Mouse (Mus musculus): Measurements from ENCODE around the gene 6430571L13Rik. TPM values are rescaled to one million over a fixed set of nuclear protein-coding genes. Genes with fewer than 3 reads are reported as not detected.

6430571L13Rik gene
- polyA plus RNA-seq, 2 experiments: 0.07 TPM; not detected in 1

- peaks cover 2% of the 10 kb centered on the region; the same call in 1 of the 2 replicates for H3K27me3 ChIP-seq (ENCODE audit: control insufficient read depth, insufficient read depth, low read length)
- DNase-seq (ENCODE audit: low read depth in 3 of 3, low spot score in 3 of 3) (peak; percentile 41 to 61 (median 41)), ATAC-seq (ENCODE audit: insufficient read depth) (no peak)
- H3K36me3 ChIP-seq (replicated peaks; ENCODE audit: control insufficient read depth, insufficient read depth, low read depth): no peaks in the 10 kb centered on the region
- no peak overlapping the region for H3K4me2 ChIP-seq (ENCODE audit: low read depth)
- H3K4me3 ChIP-seq (ENCODE audit: insufficient read depth in 1 of 2, low read depth in 2 of 2, low read length in 2 of 2): no peak overlapping the region
- 3% methylated on average over 5 of the region's 5 CpGs for WGBS (ENCODE audit: insufficient replicate concordance)
- no peak overlapping the region for H3K9ac ChIP-seq (replicated peaks)
- H3K4me1 ChIP-seq (replicated peaks; ENCODE audit: control insufficient read depth in 2 of 2, insufficient read depth in 2 of 2, low read length in 1 of 2): peaks cover 2 to 10% of the 10 kb centered on the region in 2 experiments; a peak in 1 of 4 replicates
- H3K9me3 ChIP-seq (ENCODE audit: control insufficient read depth, low read length): no peaks in the 10 kb centered on the region
- TF ChIP-seq CTCF (IDR thresholded peaks at IDR 0.05; ENCODE audit: low read depth) (peak; percentile 99), EP300 (IDR thresholded peaks at IDR 0.05; ENCODE audit: low read depth) (no peak)
- H3K27ac ChIP-seq: no peak overlapping the region
Observed at GRCm38 (mm10) chr9:107335909-107336308, 4.5 kb upstream of the 6430571L13Rik start.

GRCm38 (mm10) chr9:107336386-107336785 lies 4.0 kb upstream of the 6430571L13Rik start:
- WGBS (ENCODE audit: insufficient replicate concordance): 67% methylated on average over 6 of the region's 6 CpGs
- Histone ChIP-seq H3K9me3 (ENCODE audit: control insufficient read depth, low read length) (no peaks in the 10 kb centered on the region), H3K36me3 (replicated peaks; ENCODE audit: control insufficient read depth, insufficient read depth, low read depth) (no peaks in the 10 kb centered on the region), H3K4me1 (replicated peaks; ENCODE audit: control insufficient read depth in 2 of 2, insufficient read depth in 2 of 2, low read length in 1 of 2) (peaks cover 2 to 12% of the 10 kb centered on the region in 2 experiments; a peak in 1 of 4 replicates), H3K27ac (no peak overlapping the region), H3K9ac (replicated peaks) (no peak overlapping the region), H3K4me2 (ENCODE audit: low read depth) (no peak overlapping the region), H3K4me3 (ENCODE audit: insufficient read depth in 1 of 2, low read depth in 2 of 2, low read length in 2 of 2) (no peak overlapping the region), H3K27me3 (ENCODE audit: control insufficient read depth, insufficient read depth, low read length) (peaks cover 7% of the 10 kb centered on the region)
- TF ChIP-seq CTCF (IDR thresholded peaks at IDR 0.05; ENCODE audit: low read depth) (no peak), EP300 (IDR thresholded peaks at IDR 0.05; ENCODE audit: low read depth) (no peak)
- DNase-seq (ENCODE audit: low read depth in 3 of 3, low spot score in 3 of 3) (no peak), ATAC-seq (ENCODE audit: insufficient read depth) (no peak)

- whole genome bisulfite sequencing (ENCODE audit: insufficient replicate concordance): 4% methylated on average over 30 of the region's 30 CpGs
- H3K4me3 ChIP-seq (ENCODE audit: insufficient read depth in 1 of 2, low read depth in 2 of 2, low read length in 2 of 2): peak within 1 kb of the TSS; percentile 55 to 73
- H3K27me3 ChIP-seq (ENCODE audit: control insufficient read depth, insufficient read depth, low read length): peaks cover 9% of the 10 kb centered on the region
- DNase-seq (ENCODE audit: low read depth in 3 of 3, low spot score in 3 of 3) (peak; percentile 51 to 68 (median 60)), ATAC-seq (ENCODE audit: insufficient read depth) (peak; percentile 75)
- peaks cover 2 to 12% of the 10 kb centered on the region in 2 experiments; a peak in 1 of 4 replicates for H3K4me1 ChIP-seq (replicated peaks; ENCODE audit: control insufficient read depth in 2 of 2, insufficient read depth in 2 of 2, low read length in 1 of 2)
- no peak for TF ChIP-seq EP300 (IDR thresholded peaks at IDR 0.05; ENCODE audit: low read depth)
- TF ChIP-seq CTCF (IDR thresholded peaks at IDR 0.05; ENCODE audit: low read depth): no peak
- no peak within 1 kb of the TSS for H3K27ac ChIP-seq
- H3K9me3 ChIP-seq (ENCODE audit: control insufficient read depth, low read length): no peaks in the 10 kb centered on the region
- peak within 1 kb of the TSS; percentile 66 for H3K9ac ChIP-seq (replicated peaks)
- H3K36me3 ChIP-seq (replicated peaks; ENCODE audit: control insufficient read depth, insufficient read depth, low read depth): no peaks in the 10 kb centered on the region
- H3K4me2 ChIP-seq (ENCODE audit: low read depth): peak within 1 kb of the TSS; percentile 74
Observed at GRCm38 (mm10) chr9:107338172-107338883, 2.1 kb upstream of the 6430571L13Rik start, which contains the start of gene Hemk1. Hemk1 (minus strand) TSS chr9:107338350.

GRCm38 (mm10) chr9:107340911-107341645 lies 676 bp downstream of the 6430571L13Rik start:
- Histone ChIP-seq H3K4me3 (ENCODE audit: insufficient read depth in 1 of 2, low read depth in 2 of 2, low read length in 2 of 2) (peak overlapping the region; percentile 54 to 61), H3K9ac (replicated peaks) (0 out of 2 replicates have a peak overlapping the region, but pooled peaks have one; percentile 10), H3K27ac (no peak overlapping the region), H3K4me2 (ENCODE audit: low read depth) (peak overlapping the region; percentile 76), H3K27me3 (ENCODE audit: control insufficient read depth, insufficient read depth, low read length) (peaks cover 9% of the 10 kb centered on the region), H3K9me3 (ENCODE audit: control insufficient read depth, low read length) (no peaks in the 10 kb centered on the region), H3K36me3 (replicated peaks; ENCODE audit: control insufficient read depth, insufficient read depth, low read depth) (no peaks in the 10 kb centered on the region), H3K4me1 (replicated peaks; ENCODE audit: control insufficient read depth in 2 of 2, insufficient read depth in 2 of 2, low read length in 1 of 2) (peaks cover 2 to 12% of the 10 kb centered on the region in 2 experiments; a peak in 1 of 4 replicates)
- DNase-seq (ENCODE audit: low read depth in 3 of 3, low spot score in 3 of 3) (no peak), ATAC-seq (ENCODE audit: insufficient read depth) (no peak)
- 41% methylated on average over 12 of the region's 12 CpGs for WGBS (ENCODE audit: insufficient replicate concordance)
- TF ChIP-seq CTCF (IDR thresholded peaks at IDR 0.05; ENCODE audit: low read depth): no peak
- TF ChIP-seq EP300 (IDR thresholded peaks at IDR 0.05; ENCODE audit: low read depth): no peak

All from liver, embryonic 14.5 days (tissue).